Mouse (Mus musculus): Measurements from ENCODE around the gene 3110021N24Rik. TPM values are rescaled to one million over a fixed set of nuclear protein-coding genes. Genes with fewer than 3 reads are reported as not detected.

Gene 3110021N24Rik
- polyA plus RNA-seq, 1 experiment, result 0.48 TPM

- Histone ChIP-seq H3K4me1 (ENCODE audit: control insufficient read depth, insufficient read depth, low read length) (no peaks in the 10 kb centered on the region), H3K4me3 (ENCODE audit: insufficient read depth, low read length) (no peak overlapping the region), H3K27ac (ENCODE audit: insufficient read depth, low read length) (no peak overlapping the region)
- TF ChIP-seq POLR2A (IDR thresholded peaks at IDR 0.05; ENCODE audit: extremely low read depth, insufficient read depth, low read length) (no peak), CTCF (IDR thresholded peaks at IDR 0.05; ENCODE audit: extremely low read depth, insufficient read depth, low read length) (no peak)
Measured at GRCm38 (mm10) chr4:108826643-108827042, 107.2 kb downstream of the 3110021N24Rik start.

GRCm38 (mm10) chr4:108830698-108831097 lies 111.2 kb downstream of the 3110021N24Rik start:
- Histone ChIP-seq H3K4me3 (ENCODE audit: insufficient read depth, low read length) (no peak overlapping the region), H3K27ac (ENCODE audit: insufficient read depth, low read length) (no peak overlapping the region), H3K4me1 (ENCODE audit: control insufficient read depth, insufficient read depth, low read length) (peaks cover 1% of the 10 kb centered on the region; the same call in 1 of the 2 replicates)
- TF ChIP-seq POLR2A (IDR thresholded peaks at IDR 0.05; ENCODE audit: extremely low read depth, insufficient read depth, low read length) (no peak), CTCF (IDR thresholded peaks at IDR 0.05; ENCODE audit: extremely low read depth, insufficient read depth, low read length) (no peak)

Other genes with a start within 250 kb of the 3110021N24Rik start
- 27.8 and 28.8 TPM in 2 replicates for gene Prpf38a, start 140.3 kb upstream of the 3110021N24Rik start, polyA plus RNA-seq (2012; rRNA removed)
- 0.15 and 0.21 TPM in 2 replicates for gene Orc1, start 140.2 kb upstream of the 3110021N24Rik start, polyA plus RNA-seq (2012; rRNA removed)
- gene Cc2d1b, start 99.7 kb upstream of the 3110021N24Rik start, polyA plus RNA-seq (2012; rRNA removed), result 41.8 and 48.0 TPM in 2 replicates
- 23.6 and 24.2 TPM in 2 replicates for gene Zfyve9, start 61.1 kb downstream of the 3110021N24Rik start, polyA plus RNA-seq (2012; rRNA removed)
- gene Btf3l4, start 114.0 kb downstream of the 3110021N24Rik start, polyA plus RNA-seq (2012; rRNA removed), result 81.4 and 82.5 TPM in 2 replicates
- gene Txndc12, start 115.0 kb downstream of the 3110021N24Rik start, polyA plus RNA-seq (2012; rRNA removed), result 42.5 and 43.9 TPM in 2 replicates
- 18.3 and 18.4 TPM in 2 replicates for gene Kti12, start 128.1 kb downstream of the 3110021N24Rik start, polyA plus RNA-seq (2012; rRNA removed)
- 0.32 TPM in 1 of 2 replicates, not detected in the other for gene A730015C16Rik, start 129.0 kb downstream of the 3110021N24Rik start, polyA plus RNA-seq (2012; rRNA removed)
- 107 and 115 TPM in 2 replicates for gene Rab3b, start 159.4 kb downstream of the 3110021N24Rik start, polyA plus RNA-seq (2012; rRNA removed)

Data from cortical plate, adult 2 months (tissue).